Mouse (Mus musculus) embryonic fibroblast, embryonic 13.5 days (primary cell): ENCODE data around the gene Edaradd.

ENCODE experiments used
- CTCF ChIP-seq: IDR thresholded peaks from 2 replicates; pipeline ENCODE4 v1.5.1; 2011; ENCODE audit warnings: mild to moderate bottlenecking, control low read depth, low read length, moderate library complexity, borderline replicate concordance; ENCODE audit not compliant: insufficient read depth
- POLR2A ChIP-seq: IDR thresholded peaks from 2 replicates; pipeline ENCODE4 v1.6.1; 2011; ENCODE audit warnings: low read depth, mild to moderate bottlenecking, control low read depth, low read length, moderate library complexity

- TF ChIP-seq POLR2A: no peak
- no peak for TF ChIP-seq CTCF
These were observed 51.8 kb downstream of the Edaradd start for GRCm38 (mm10) chr13:12468488-12468887.
